Mouse (Mus musculus): ENCODE measurements around the gene Cald1. TPM values are rescaled to one million over a fixed set of nuclear protein-coding genes. Genes with fewer than 3 reads are reported as not detected.

Cald1 gene
- total RNA-seq, 2 experiments from 2014 or later: 23.9 to 39.9 TPM

DNA sequence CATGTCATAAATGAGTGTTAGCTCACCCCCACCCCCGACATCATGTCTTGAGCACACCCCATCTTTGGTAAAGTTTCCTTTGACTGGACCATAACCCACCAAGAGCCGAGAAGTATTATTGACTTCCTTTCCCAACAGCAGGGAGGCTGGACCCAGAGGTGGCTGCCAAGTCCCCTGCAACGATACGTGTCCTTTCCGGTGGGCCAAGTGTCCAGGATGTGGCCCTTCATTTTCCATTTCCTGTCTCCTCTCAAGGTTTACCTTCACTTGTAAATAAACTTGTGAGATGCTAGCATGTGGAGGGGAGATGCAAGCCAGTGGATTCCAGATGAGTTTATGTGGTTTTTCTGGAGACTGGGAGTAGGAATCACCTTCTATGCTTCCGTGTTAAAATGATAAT is 132.7 kb downstream of the Cald1 start:
- H3K27ac ChIP-seq: peak overlapping the region; percentile 20; the same call in 1 of the 2 replicates
- intact Hi-C loops (cut with DNase I): no loop called here
- no peak for TF ChIP-seq CTCF (IDR thresholded peaks at IDR 0.05)
- no peak for DNase-seq
- no peak overlapping the region for H3K4me3 ChIP-seq

DNA sequence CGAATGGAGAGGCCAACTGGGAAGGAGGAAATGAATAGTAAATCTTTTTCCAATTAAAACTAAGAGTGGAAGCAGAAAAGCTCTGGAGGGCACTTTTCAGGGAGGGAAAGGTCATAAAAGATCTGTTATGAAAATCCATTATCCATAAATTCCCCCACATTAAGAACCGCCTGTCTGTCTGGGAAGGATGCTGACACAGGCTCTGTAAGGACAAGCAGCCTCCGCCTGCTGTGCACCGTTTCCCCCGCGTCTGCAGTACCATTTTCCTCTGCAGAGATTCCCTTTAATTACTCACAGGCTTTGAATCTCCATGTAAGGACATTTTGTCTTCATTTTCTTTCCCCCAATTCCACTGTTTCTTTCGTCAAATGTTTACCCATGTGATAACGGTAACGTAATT is 133.2 kb downstream of the Cald1 start:
- TF ChIP-seq CTCF (IDR thresholded peaks at IDR 0.05): no peak
- intact Hi-C loops (cut with DNase I): no loop called here
- peak overlapping the region; percentile 20; the same call in 1 of the 2 replicates for H3K27ac ChIP-seq
- H3K4me3 ChIP-seq: no peak overlapping the region
- no peak for DNase-seq

DNA sequence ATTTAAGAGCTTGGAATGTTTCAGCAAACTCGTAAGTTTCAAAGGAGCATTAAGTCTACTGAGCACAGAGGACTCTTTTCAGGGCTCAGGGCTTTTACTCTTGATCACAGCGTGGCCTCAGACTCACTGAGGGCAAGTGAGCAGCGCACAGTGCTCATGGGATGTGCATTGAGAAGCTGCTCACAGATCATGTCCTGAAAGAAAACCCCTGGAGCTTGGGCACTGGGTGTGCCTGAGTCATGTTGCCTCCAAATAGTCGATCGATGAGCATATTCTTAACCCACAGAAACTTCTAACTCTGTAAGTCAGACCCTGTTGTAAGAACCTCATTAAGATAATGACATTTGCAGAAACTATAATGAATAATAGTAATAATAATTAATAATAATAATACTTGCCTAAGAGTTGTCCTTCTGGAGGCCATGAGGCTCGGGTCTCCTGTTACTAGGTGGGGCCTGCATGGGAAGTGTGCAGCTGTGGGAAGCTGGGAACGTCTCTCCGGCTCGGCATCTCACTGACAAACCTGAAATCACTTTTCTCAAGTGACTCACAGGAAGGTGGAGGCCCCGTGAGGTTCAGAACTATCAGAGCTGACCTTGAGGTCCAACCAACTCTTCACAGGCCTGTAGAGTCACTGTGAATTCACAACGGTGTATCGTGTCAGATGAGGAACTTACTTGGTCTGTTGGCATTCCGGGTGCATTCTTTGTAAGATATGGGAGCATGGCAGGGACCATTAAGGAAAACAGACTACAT is 136.8 kb downstream of the Cald1 start:
- H3K27ac ChIP-seq: no peak overlapping the region
- TF ChIP-seq CTCF (IDR thresholded peaks at IDR 0.05): no peak
- intact Hi-C loops (cut with DNase I): no loop called here
- no peak for DNase-seq
- no peak overlapping the region for H3K4me3 ChIP-seq

DNA sequence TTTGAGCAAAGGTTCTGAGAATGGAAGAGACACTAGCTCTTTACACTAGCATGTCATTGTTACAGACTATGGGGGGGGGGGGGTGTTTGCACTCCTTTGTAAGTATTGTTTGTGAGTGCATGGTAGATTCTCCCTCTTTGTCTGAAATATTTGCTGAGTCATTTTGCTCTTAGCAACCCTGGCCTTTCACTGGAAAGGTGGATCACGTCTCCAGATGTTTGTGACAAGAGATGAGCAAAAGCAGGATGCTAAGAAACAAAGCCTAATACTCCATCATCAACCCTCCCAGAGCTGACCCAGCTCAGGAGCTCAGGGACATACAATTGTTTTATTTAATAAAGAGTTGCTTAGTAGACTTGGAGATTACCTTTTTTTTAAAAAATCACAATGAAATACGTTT is 138.6 kb downstream of the Cald1 start:
- no peak overlapping the region for H3K4me3 ChIP-seq
- intact Hi-C loops (cut with DNase I): no loop called here
- DNase-seq: no peak
- H3K27ac ChIP-seq: no peak overlapping the region
- no peak for TF ChIP-seq CTCF (IDR thresholded peaks at IDR 0.05)

DNA sequence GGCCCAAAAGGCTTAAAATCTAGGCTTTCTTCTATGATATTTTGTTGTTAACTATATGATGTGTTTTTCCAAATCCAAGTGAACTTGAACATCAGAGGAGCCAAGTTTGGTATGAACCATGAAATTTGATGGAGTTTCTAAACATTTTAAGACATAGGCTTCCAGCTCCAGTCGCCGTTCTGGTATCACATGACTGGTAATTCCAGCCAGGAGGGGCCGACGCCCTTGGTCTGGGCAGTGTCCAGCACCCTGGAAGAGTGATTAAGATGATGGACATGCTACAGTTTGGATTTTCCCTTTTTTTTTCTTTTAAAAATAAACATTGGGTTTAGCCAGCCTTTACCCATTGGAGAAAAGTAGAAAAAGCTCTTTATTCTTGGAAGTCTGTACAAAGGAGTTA is 145.6 kb downstream of the Cald1 start:
- no peak overlapping the region for H3K4me3 ChIP-seq
- no peak for TF ChIP-seq CTCF (IDR thresholded peaks at IDR 0.05)
- peak; percentile 55 for DNase-seq
- no peak overlapping the region; the same call in 1 of the 2 replicates for H3K27ac ChIP-seq
- intact Hi-C loops (cut with DNase I): no loop called here

DNA sequence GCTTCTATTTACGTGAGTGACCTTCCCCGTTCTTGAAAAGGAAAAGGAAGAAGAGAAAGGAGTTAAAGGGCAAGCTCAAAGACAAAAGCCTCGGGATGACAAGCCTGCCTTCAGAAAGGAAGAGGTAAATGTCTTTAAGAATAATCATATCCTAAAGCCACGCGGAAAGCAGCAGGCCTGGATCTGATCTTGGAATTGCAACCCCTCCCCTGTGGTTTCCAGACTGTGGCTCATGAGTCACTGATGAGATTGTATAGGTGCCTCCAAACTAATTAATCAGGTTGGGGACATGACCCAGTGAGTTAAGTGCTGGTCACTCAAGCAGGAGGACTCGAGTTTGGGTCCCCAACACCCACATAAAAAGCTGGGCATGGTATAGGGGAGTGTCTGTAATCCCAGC is 149.5 kb downstream of the Cald1 start:
- intact Hi-C loops (cut with DNase I): no loop called here
- Histone ChIP-seq H3K4me3 (no peak overlapping the region), H3K27ac (no peak overlapping the region)
- no peak for TF ChIP-seq CTCF (IDR thresholded peaks at IDR 0.05)
- no peak for DNase-seq

DNA sequence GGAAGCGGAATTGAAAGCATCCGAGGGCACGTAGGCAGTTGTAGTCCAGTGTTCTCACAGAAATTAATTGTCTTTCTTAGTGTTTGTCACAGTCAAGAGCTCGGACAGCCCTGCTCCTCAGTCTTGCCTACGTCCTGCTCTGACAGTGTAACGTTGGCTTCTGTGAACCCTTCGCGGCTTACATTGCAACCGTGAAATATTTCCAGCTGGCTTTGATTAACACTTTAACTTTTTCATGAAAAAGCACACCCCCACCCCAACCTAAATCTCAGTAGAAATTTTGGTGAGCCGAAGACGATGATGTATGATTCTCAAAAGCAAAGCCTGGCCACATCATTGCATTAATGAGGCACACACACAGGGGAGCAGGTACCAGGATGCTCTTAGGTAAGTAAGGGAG is 150.3 kb downstream of the Cald1 start:
- Histone ChIP-seq H3K4me3 (no peak overlapping the region), H3K27ac (no peak overlapping the region; the same call in 1 of the 2 replicates)
- intact Hi-C loops (cut with DNase I): no loop called here
- no peak for DNase-seq
- TF ChIP-seq CTCF (IDR thresholded peaks at IDR 0.05): no peak

DNA sequence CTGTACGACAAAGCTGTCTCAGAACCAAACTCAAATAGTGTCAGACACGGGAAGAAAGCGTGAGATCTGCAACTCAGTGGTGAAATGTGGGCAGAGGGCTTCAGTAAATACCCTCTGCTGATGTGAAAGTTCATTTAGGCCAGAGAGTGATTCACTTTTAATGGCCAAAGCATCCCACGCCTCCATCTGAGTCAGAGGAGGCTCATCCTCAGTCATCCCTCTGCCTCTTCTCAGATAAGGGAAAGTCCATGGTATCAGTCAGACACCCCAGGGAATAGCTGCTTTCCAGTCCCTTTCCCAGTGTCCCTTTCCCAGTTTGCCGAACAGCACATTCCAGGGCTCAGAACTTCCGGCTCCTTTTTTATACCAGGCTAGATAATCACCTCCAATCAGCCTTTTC is 151.2 kb downstream of the Cald1 start:
- peak overlapping the region; percentile 67 for H3K27ac ChIP-seq
- intact Hi-C loops (cut with DNase I): no loop called here
- no peak overlapping the region for H3K4me3 ChIP-seq
- no peak for DNase-seq
- no peak for TF ChIP-seq CTCF (IDR thresholded peaks at IDR 0.05)

DNA sequence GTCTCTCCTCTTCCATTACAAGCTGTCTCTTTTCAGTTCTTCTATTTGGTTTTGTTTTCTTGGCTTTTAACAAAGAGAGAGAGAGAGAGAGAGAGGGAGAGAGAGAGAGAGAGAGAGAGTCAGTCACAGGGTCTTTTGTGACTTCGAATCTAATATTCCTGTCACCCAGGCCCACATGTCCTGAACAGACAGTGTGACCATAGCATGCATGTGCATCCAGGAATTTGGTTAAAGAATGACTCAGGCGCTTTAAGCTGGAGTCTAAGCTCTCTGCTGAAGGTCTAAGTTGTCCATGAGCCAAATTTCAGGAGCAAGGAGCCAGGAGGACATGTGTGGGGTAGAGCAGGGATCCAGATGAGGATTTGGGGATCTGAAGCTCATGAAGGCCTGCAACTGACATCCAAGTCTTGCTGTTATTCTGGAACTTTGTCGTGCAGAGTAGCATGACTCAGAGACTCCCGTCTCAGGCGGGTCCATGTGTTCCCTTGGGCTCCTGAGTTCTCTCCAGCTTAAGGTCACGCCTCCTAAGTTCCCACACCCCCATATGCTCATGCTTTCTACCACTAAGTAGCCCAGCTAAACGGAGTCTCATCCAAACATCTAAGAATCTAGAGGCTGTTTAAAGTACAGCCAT is 152.3 kb downstream of the Cald1 start:
- H3K27ac ChIP-seq: peak overlapping the region; percentile 67
- H3K4me3 ChIP-seq: no peak overlapping the region
- intact Hi-C loops (cut with DNase I): loop anchor here (5.0 kb wide), 2 partner anchors 63 to 78 kb away; no protein-coding TSS in a partner anchor
- peak; percentile 49 for DNase-seq
- no peak for TF ChIP-seq CTCF (IDR thresholded peaks at IDR 0.05)

DNA sequence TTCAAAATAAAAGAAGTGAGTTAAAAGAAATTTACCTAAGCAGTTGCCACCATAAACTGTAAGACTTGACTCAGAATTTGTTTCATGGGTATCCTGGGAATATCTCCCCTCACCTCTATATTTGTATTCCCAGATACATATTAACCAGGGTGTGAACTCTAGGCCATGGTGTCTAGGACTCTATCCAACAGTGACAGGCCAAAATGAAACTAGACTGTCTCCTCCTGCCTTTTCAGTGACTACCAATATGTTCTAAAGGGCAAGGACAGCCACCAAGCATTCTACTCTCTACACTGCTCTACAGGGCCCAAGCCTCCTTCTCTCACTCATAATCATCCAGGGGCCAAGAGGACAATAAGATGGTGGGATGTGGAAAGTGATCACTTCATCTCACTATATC is 153.3 kb downstream of the Cald1 start:
- intact Hi-C loops (cut with DNase I): loop anchor here (5.0 kb wide), 2 partner anchors 64 to 79 kb away; no protein-coding TSS in a partner anchor
- DNase-seq: no peak
- Histone ChIP-seq H3K27ac (no peak overlapping the region), H3K4me3 (no peak overlapping the region)
- no peak for TF ChIP-seq CTCF (IDR thresholded peaks at IDR 0.05)

DNA sequence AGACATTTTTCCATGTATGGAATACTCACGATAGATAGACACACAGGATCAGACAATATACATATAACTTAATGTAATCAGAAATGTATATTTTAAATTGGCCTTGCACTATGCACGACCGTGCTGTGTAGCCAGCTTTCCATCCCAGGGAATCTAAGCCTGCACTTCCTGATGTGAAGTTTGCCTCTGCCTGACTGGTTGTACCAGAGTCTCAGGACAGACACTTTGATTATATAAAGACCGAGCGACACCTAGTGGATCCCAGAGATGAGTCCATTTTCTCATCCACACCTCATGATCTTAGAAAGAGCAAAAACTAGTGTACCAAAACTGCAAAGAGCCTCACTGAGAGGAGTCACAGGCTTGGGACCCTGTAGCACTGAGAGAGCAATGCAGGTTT is 156.1 kb downstream of the Cald1 start:
- no peak overlapping the region for H3K27ac ChIP-seq
- intact Hi-C loops (cut with DNase I): loop anchor here (2.0 to 5.0 kb wide), 4 partner anchors 67 to 244 kb away; no protein-coding TSS in a partner anchor
- peak; percentile 54 for DNase-seq
- no peak overlapping the region for H3K4me3 ChIP-seq
- peak; percentile 84 for TF ChIP-seq CTCF (IDR thresholded peaks at IDR 0.05)

DNA sequence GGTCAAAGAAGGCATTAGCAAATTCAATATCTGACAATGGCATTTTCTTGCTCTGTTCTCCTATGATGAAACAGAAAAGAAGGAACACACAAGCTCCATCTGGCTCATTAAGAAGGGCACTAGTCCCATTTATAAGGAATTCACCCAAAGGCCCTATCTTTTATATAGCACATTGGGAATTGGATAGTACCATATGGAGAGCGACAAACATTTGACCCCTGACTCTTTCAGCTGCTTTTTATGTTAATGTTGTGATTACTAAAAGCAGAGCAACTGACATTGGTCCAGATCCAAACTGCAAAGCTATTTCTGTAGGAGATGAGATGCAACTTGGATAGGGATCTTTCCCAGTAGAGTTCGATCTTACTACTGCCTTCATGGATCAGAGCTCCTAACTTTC is 160.0 kb downstream of the Cald1 start:
- DNase-seq: no peak
- no peak overlapping the region for H3K4me3 ChIP-seq
- H3K27ac ChIP-seq: no peak overlapping the region
- intact Hi-C loops (cut with DNase I): loop anchor here (5.0 kb wide), 1 partner anchor 151 kb away; no protein-coding TSS in a partner anchor
- no peak for TF ChIP-seq CTCF (IDR thresholded peaks at IDR 0.05)

DNA sequence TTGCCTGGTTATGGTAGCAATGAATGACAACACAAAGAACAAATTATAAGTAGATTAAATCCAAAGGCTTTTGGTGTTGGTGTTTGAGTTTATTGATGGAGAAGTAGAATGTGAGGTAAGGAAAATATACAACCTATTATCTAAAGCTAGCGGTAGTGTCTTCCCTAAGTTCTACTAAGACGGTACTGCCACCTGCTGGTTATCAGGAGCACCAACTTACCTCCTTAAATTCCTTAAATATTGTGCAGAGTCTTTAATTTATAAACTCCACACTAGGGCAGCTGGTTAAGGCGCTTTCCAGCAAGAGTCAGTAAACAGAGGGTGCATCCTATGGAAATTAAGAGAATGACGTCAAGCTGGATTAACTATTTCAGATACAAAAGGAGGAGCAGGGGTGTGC is 161.7 kb downstream of the Cald1 start:
- peak; percentile 38 for DNase-seq
- no peak overlapping the region for H3K27ac ChIP-seq
- peak; percentile 79 for TF ChIP-seq CTCF (IDR thresholded peaks at IDR 0.05)
- intact Hi-C loops (cut with DNase I): loop anchor here (5.0 kb wide), 1 partner anchor 463 kb away; no protein-coding TSS in a partner anchor
- H3K4me3 ChIP-seq: no peak overlapping the region
